ENCODE assay signal across 15 mouse cellular contexts in the genomic region with DNA sequence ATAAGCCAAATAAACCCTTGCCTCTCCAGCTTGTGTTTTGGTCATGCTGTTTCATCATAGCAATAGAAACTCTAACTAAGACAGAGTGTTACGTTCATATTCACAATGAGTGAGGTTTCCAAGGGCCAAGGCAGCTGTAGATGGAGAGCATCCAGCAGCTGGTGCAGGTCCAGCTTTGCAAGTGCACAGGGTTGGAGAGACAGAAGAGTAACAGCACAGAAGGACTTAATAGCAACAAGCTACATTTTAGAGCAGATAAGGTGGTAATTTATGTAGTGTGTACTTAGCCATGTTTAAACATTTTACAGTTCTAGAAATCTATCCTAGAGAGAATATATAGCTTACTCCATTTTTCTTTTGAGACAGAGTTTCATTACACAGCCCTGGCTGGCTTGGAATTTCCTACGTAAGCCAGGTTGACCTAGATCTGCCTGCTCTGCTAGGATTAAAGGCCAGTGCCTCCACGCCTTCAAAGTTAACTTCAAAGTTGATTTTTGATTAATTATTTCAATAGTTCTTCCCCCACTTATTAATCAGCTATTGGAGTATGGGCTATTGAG. TPM values are rescaled to one million over a fixed set of nuclear protein-coding genes. Genes with fewer than 3 reads are reported as not detected.
DNase-seq lines count a peak whose midpoint lies in the region; ATAC-seq and TF ChIP-seq lines count a peak whose summit lies in the region.
"Had no signal": no experiment of that assay in that cellular context is flagged by ENCODE, and none has a peak within 500 bp of the region (broad histone marks: within the 10 kb centered on the region; RNA-seq: fewer than 3 reads in every experiment).

No protein-coding gene starts in this region.

- peak; percentile 7 for DNase-seq in kidney, adult 2 months
- peak; percentile 42 for DNase-seq in adrenal gland, postnatal 25 days
- DNase-seq in gastrocnemius, postnatal 25 days: peak; percentile 47
- no peak for DNase-seq in embryonic facial prominence, embryonic 10.5 days (ENCODE audit: low spot score)
- no peak for DNase-seq in lung, adult 18-20 months
- DNase-seq: cerebellum, postnatal 25 days; thymus, postnatal 4 days had no signal

- no peak overlapping the region for H3K9ac ChIP-seq in kidney, embryonic 16.5 days (replicated peaks; ENCODE audit: low read length)
- H3K9ac ChIP-seq in stomach, embryonic 15.5 days: no peak overlapping the region
- H3K9ac ChIP-seq: embryonic facial prominence, embryonic 15.5 days; kidney, embryonic 15.5 days; limb, embryonic 12.5 days had no signal

- no peaks in the 10 kb centered on the region for H3K27me3 ChIP-seq in kidney, adult 2 months (replicated peaks; ENCODE audit: control insufficient read depth, insufficient read depth, low read length)
- no peaks in the 10 kb centered on the region for H3K27me3 ChIP-seq in kidney, embryonic 16.5 days (ENCODE audit: insufficient read depth, low read length)
- no peaks in the 10 kb centered on the region for H3K27me3 ChIP-seq in stomach, embryonic 15.5 days (replicated peaks)
- no peaks in the 10 kb centered on the region for H3K27me3 ChIP-seq in embryonic facial prominence, embryonic 10.5 days (replicated peaks; ENCODE audit: low read depth, poor library complexity, severe bottlenecking)
- H3K27me3 ChIP-seq: embryonic facial prominence, embryonic 15.5 days; kidney, embryonic 15.5 days; limb, embryonic 12.5 days; Patski had no signal

- no peak overlapping the region for H3K4me3 ChIP-seq in kidney, adult 2 months (ENCODE audit: insufficient read depth, low read depth, low read length)
- H3K4me3 ChIP-seq in kidney, embryonic 16.5 days (ENCODE audit: low read length): no peak overlapping the region
- no peak overlapping the region for H3K4me3 ChIP-seq in stomach, embryonic 15.5 days (replicated peaks)
- no peak overlapping the region for H3K4me3 ChIP-seq in embryonic facial prominence, embryonic 10.5 days
- H3K4me3 ChIP-seq: embryonic facial prominence, embryonic 15.5 days; kidney, embryonic 15.5 days; limb, embryonic 12.5 days; midbrain, embryonic 10.5 days; myocyte had no signal

- WGBS in kidney, adult 2 months: 65% methylated on average over 3 of the region's 3 CpGs
- 72% methylated on average over 3 of the region's 3 CpGs for WGBS in kidney, embryonic 16.5 days
- WGBS in stomach, embryonic 15.5 days: 39% methylated on average over 3 of the region's 3 CpGs
- 85% methylated on average over 3 of the region's 3 CpGs for WGBS in embryonic facial prominence, embryonic 10.5 days

- no peak for TF ChIP-seq POLR2A in kidney, adult 2 months (IDR thresholded peaks at IDR 0.05; ENCODE audit: low read depth, low read length)

- no peak for ATAC-seq in kidney, embryonic 16.5 days (ENCODE audit: low FRiP score, low TSS enrichment)
- peak; percentile 71 for ATAC-seq in stomach, embryonic 15.5 days (ENCODE audit: insufficient read depth, low FRiP score, low read depth)
- ATAC-seq: Patski had no signal

- no peak overlapping the region for H3K4me2 ChIP-seq in kidney, embryonic 16.5 days (replicated peaks; ENCODE audit: low read depth, low read length)
- H3K4me2 ChIP-seq in stomach, embryonic 15.5 days: no peak overlapping the region
- H3K4me2 ChIP-seq: embryonic facial prominence, embryonic 15.5 days; kidney, embryonic 15.5 days; limb, embryonic 12.5 days had no signal

- H3K4me1 ChIP-seq in kidney, adult 2 months (ENCODE audit: control insufficient read depth, insufficient read depth, low read length): no peaks in the 10 kb centered on the region
- H3K4me1 ChIP-seq in kidney, embryonic 16.5 days (ENCODE audit: insufficient read depth, low read length): 0 out of 2 replicates have a peak, but pooled peaks cover 3% of the 10 kb centered on the region
- no peaks in the 10 kb centered on the region for H3K4me1 ChIP-seq in stomach, embryonic 15.5 days
- H3K4me1 ChIP-seq in embryonic facial prominence, embryonic 10.5 days: no peaks in the 10 kb centered on the region
- H3K4me1 ChIP-seq: embryonic facial prominence, embryonic 15.5 days; limb, embryonic 12.5 days; midbrain, embryonic 10.5 days had no signal

- H3K36me3 ChIP-seq in kidney, adult 2 months (ENCODE audit: control insufficient read depth, insufficient read depth, low read length): no peaks in the 10 kb centered on the region
- H3K36me3 ChIP-seq in kidney, embryonic 16.5 days (ENCODE audit: insufficient read depth, low read length): no peaks in the 10 kb centered on the region
- no peaks in the 10 kb centered on the region for H3K36me3 ChIP-seq in stomach, embryonic 15.5 days
- H3K36me3 ChIP-seq in embryonic facial prominence, embryonic 10.5 days (replicated peaks): no peaks in the 10 kb centered on the region
- H3K36me3 ChIP-seq: embryonic facial prominence, embryonic 15.5 days; kidney, embryonic 15.5 days; limb, embryonic 12.5 days; midbrain, embryonic 10.5 days had no signal

- no peak overlapping the region for H3K27ac ChIP-seq in kidney, adult 2 months (ENCODE audit: insufficient read depth, low read depth, low read length)
- no peak overlapping the region for H3K27ac ChIP-seq in kidney, embryonic 16.5 days (ENCODE audit: low read length)
- H3K27ac ChIP-seq in stomach, embryonic 15.5 days: no peak overlapping the region
- no peak overlapping the region for H3K27ac ChIP-seq in embryonic facial prominence, embryonic 10.5 days (replicated peaks)
- H3K27ac ChIP-seq: embryonic facial prominence, embryonic 15.5 days; kidney, embryonic 15.5 days; limb, embryonic 12.5 days; midbrain, embryonic 10.5 days had no signal

- no peaks in the 10 kb centered on the region for H3K9me3 ChIP-seq in kidney, embryonic 16.5 days (ENCODE audit: low read length)
- no peaks in the 10 kb centered on the region for H3K9me3 ChIP-seq in stomach, embryonic 15.5 days
- no peaks in the 10 kb centered on the region for H3K9me3 ChIP-seq in embryonic facial prominence, embryonic 10.5 days
- H3K9me3 ChIP-seq: embryonic facial prominence, embryonic 15.5 days; kidney, embryonic 15.5 days; limb, embryonic 12.5 days; midbrain, embryonic 10.5 days had no signal

- TF ChIP-seq CTCF in kidney, adult 2 months (conservative IDR thresholded peaks at IDR 0.05; ENCODE audit: insufficient read depth, insufficient read length, low read depth, low read length): no peak

RNA-seq across cellular contexts. Expression of a gene that starts 31.5 kb away (rescaled TPM):
- 15.3 and 15.7 TPM in 2 replicates for polyA plus RNA-seq in kidney, adult 2 months (2012; rRNA removed)
- polyA plus RNA-seq in kidney, embryonic 16.5 days (2015; fragmentation: Nextera tagmentation; extraction: Ambion mirVana): 15.2 and 17.7 TPM in 2 replicates
- 61.4 and 68.0 TPM in 2 replicates for total RNA-seq in adrenal gland, postnatal 25 days (2021)
- total RNA-seq in gastrocnemius, postnatal 25 days (2021): 1 to 10 TPM; 6.7 to 7.5 TPM
- 10.0 and 11.3 TPM in 2 replicates for polyA plus RNA-seq in stomach, embryonic 15.5 days (2015; fragmentation: Nextera tagmentation; extraction: Ambion mirVana)
- polyA plus RNA-seq in embryonic facial prominence, embryonic 10.5 days (2016; fragmentation: Nextera tagmentation; extraction: Ambion mirVana): 8.8 and 8.9 TPM in 2 replicates

Comparison
In these comparisons a context has a peak if more than half of its experiments do, and no peak if none do; other contexts are left out.
1. DNase-seq: peak in kidney, adult 2 months (single experiment), adrenal gland, postnatal 25 days (single experiment) and gastrocnemius, postnatal 25 days (single experiment); none in embryonic facial prominence, embryonic 10.5 days (single experiment) and lung, adult 18-20 months (0 of 2).